Mouse (Mus musculus): ENCODE measurements at regions not wholly inside any gene's neighbourhood (a gene's known extent, or its start where the extent isn't known, plus 50 kb on each side); places are given as distances from the start of the nearest gene placed in this dataset.

GRCm38 (mm10) chr1:137643508-137643907, 532.0 kb downstream of the Ptprc start:
- DNase-seq (ENCODE audit: low read depth, low spot score) = no peak
- Histone ChIP-seq H3K27ac (ENCODE audit: insufficient read depth, low read depth, low read length, poor library complexity, severe bottlenecking) (no peak overlapping the region), H3K9ac (ENCODE audit: insufficient read depth, low read depth, low read length, poor library complexity, severe bottlenecking) (no peak overlapping the region), H3K4me3 (ENCODE audit: insufficient read depth in 1 of 2, low read depth in 1 of 2, low read length in 2 of 2, poor library complexity in 1 of 2, severe bottlenecking in 1 of 2) (no peak overlapping the region), H3K4me1 (ENCODE audit: control insufficient read depth in 2 of 2, insufficient read depth in 2 of 2, low read length in 2 of 2, poor library complexity in 1 of 2) (no peaks in the 10 kb centered on the region), H3K9me3 (ENCODE audit: control insufficient read depth, insufficient read depth, low read depth, low read length) (no peaks in the 10 kb centered on the region), H3K36me3 (ENCODE audit: control insufficient read depth, insufficient read depth, low read length, poor library complexity, severe bottlenecking) (no peaks in the 10 kb centered on the region)
- in situ Hi-C loops (cut with MboI; ENCODE audit: low sequenced_read_pairs in 2 of 2, unreplicated experiment in 2 of 2) = no loop called here
- TF ChIP-seq ZNF384 (IDR thresholded peaks at IDR 0.05; ENCODE audit: low read depth, low read length) (no peak), HCFC1 (IDR thresholded peaks at IDR 0.05; ENCODE audit: borderline replicate concordance, insufficient read depth, low read length) (no peak)

DNA sequence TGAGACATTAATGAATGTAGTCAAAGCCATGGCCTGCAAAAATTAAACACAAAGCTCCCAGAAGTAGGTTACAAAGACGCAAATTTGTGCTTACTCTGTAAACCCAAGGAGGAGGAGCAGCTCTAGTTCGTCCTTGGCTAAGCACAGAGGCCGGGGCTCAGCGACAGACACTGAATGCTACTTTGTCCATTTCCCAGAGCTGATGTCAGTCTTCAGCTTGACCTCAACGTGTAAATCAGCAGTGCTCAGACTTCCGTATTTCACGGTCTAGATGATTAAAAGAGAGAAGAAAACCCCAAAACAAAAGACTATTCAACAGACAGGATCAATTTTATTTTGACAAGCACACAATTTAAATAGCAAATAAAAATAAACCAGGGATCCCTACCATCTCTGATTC, 534.7 kb downstream of the Ptprc start:
- H3K9me3 ChIP-seq (ENCODE audit: control insufficient read depth, insufficient read depth, low read depth, low read length) = no peaks in the 10 kb centered on the region
- TF ChIP-seq MAFK (IDR thresholded peaks at IDR 0.05; ENCODE audit: insufficient read depth, low read depth, low read length) (no peak), ZNF384 (IDR thresholded peaks at IDR 0.05; ENCODE audit: low read depth, low read length) (no peak), HCFC1 (IDR thresholded peaks at IDR 0.05; ENCODE audit: borderline replicate concordance, insufficient read depth, low read length) (no peak), CHD2 (IDR thresholded peaks at IDR 0.05; ENCODE audit: low read depth, low read length) (no peak), ZC3H11A (IDR thresholded peaks at IDR 0.05; ENCODE audit: borderline replicate concordance, low read depth, low read length) (no peak)
- H3K4me3 ChIP-seq (ENCODE audit: insufficient read depth in 1 of 2, low read depth in 1 of 2, low read length in 2 of 2, poor library complexity in 1 of 2, severe bottlenecking in 1 of 2) = no peak overlapping the region
- H3K4me1 ChIP-seq (ENCODE audit: control insufficient read depth in 2 of 2, insufficient read depth in 2 of 2, low read length in 2 of 2, poor library complexity in 1 of 2) = no peaks in the 10 kb centered on the region
- no peak for DNase-seq (ENCODE audit: low read depth, low spot score)
- no peaks in the 10 kb centered on the region for H3K36me3 ChIP-seq (ENCODE audit: control insufficient read depth, insufficient read depth, low read length, poor library complexity, severe bottlenecking)
- in situ Hi-C loops (cut with MboI; ENCODE audit: low sequenced_read_pairs in 2 of 2, unreplicated experiment in 2 of 2) = no loop called here
- no peak overlapping the region for H3K27ac ChIP-seq (ENCODE audit: insufficient read depth, low read depth, low read length, poor library complexity, severe bottlenecking)
- no peak overlapping the region for H3K9ac ChIP-seq (ENCODE audit: insufficient read depth, low read depth, low read length, poor library complexity, severe bottlenecking)

GRCm38 (mm10) chr1:137636947-137637346, 538.6 kb downstream of the Ptprc start:
- no peaks in the 10 kb centered on the region for H3K36me3 ChIP-seq (ENCODE audit: control insufficient read depth, insufficient read depth, low read length, poor library complexity, severe bottlenecking)
- DNase-seq (ENCODE audit: low read depth, low spot score) = no peak
- no peaks in the 10 kb centered on the region for H3K9me3 ChIP-seq (ENCODE audit: control insufficient read depth, insufficient read depth, low read depth, low read length)
- no peak overlapping the region for H3K4me3 ChIP-seq (ENCODE audit: insufficient read depth in 1 of 2, low read depth in 1 of 2, low read length in 2 of 2, poor library complexity in 1 of 2, severe bottlenecking in 1 of 2)
- H3K9ac ChIP-seq (ENCODE audit: insufficient read depth, low read depth, low read length, poor library complexity, severe bottlenecking) = no peak overlapping the region
- in situ Hi-C loops (cut with MboI; ENCODE audit: low sequenced_read_pairs in 2 of 2, unreplicated experiment in 2 of 2) = no loop called here
- H3K4me1 ChIP-seq (ENCODE audit: control insufficient read depth in 2 of 2, insufficient read depth in 2 of 2, low read length in 2 of 2, poor library complexity in 1 of 2) = no peaks in the 10 kb centered on the region
- H3K27ac ChIP-seq (ENCODE audit: insufficient read depth, low read depth, low read length, poor library complexity, severe bottlenecking) = no peak overlapping the region
- TF ChIP-seq HCFC1 (IDR thresholded peaks at IDR 0.05; ENCODE audit: borderline replicate concordance, insufficient read depth, low read length) = no peak
- no peak for TF ChIP-seq CHD2 (IDR thresholded peaks at IDR 0.05; ENCODE audit: low read depth, low read length)

DNA sequence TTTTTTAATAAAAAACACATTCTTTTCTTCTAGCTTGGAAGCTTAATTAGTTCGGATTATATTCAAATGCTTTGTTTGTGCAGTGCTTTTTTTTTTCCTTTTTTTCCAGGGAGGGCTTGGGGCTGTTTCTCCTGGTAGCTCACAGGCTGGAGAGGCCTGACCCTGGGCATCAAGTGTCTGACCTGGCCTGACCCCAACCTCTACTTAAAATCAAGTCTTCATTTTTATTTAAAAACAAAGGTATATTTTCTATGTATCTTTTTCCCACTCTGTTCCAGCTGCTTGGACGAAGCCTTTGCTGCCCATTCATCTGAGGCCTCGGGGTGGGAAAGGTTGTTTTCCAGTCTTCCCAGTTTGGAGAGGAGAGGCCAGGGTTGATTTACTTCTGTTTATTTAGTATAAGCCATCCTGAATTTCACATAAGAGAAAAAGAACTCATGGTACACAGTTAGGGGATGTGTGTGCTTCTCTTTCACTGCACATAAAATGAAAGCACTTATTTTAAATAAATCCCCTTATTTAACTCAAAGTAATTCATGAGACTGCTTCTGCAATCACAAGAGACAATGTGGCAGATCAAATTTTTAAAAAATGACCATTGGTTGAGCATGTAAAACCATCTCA, 539.1 kb downstream of the Ptprc start:
- TF ChIP-seq ZC3H11A (IDR thresholded peaks at IDR 0.05; ENCODE audit: borderline replicate concordance, low read depth, low read length) = no peak
- TF ChIP-seq MAFK (IDR thresholded peaks at IDR 0.05; ENCODE audit: insufficient read depth, low read depth, low read length) = no peak
- no peak for TF ChIP-seq CHD2 (IDR thresholded peaks at IDR 0.05; ENCODE audit: low read depth, low read length)
- TF ChIP-seq HCFC1 (IDR thresholded peaks at IDR 0.05; ENCODE audit: borderline replicate concordance, insufficient read depth, low read length) = no peak
- no peak for TF ChIP-seq ZNF384 (IDR thresholded peaks at IDR 0.05; ENCODE audit: low read depth, low read length)
- H3K4me3 ChIP-seq (ENCODE audit: insufficient read depth in 1 of 2, low read depth in 1 of 2, low read length in 2 of 2, poor library complexity in 1 of 2, severe bottlenecking in 1 of 2) = no peak overlapping the region
- H3K4me1 ChIP-seq (ENCODE audit: control insufficient read depth in 2 of 2, insufficient read depth in 2 of 2, low read length in 2 of 2, poor library complexity in 1 of 2) = no peaks in the 10 kb centered on the region
- in situ Hi-C loops (cut with MboI; ENCODE audit: low sequenced_read_pairs in 2 of 2, unreplicated experiment in 2 of 2) = no loop called here
- H3K27ac ChIP-seq (ENCODE audit: insufficient read depth, low read depth, low read length, poor library complexity, severe bottlenecking) = no peak overlapping the region
- no peaks in the 10 kb centered on the region for H3K9me3 ChIP-seq (ENCODE audit: control insufficient read depth, insufficient read depth, low read depth, low read length)
- DNase-seq (ENCODE audit: low read depth, low spot score) = no peak
- H3K36me3 ChIP-seq (ENCODE audit: control insufficient read depth, insufficient read depth, low read length, poor library complexity, severe bottlenecking) = no peaks in the 10 kb centered on the region
- H3K9ac ChIP-seq (ENCODE audit: insufficient read depth, low read depth, low read length, poor library complexity, severe bottlenecking) = no peak overlapping the region

DNA sequence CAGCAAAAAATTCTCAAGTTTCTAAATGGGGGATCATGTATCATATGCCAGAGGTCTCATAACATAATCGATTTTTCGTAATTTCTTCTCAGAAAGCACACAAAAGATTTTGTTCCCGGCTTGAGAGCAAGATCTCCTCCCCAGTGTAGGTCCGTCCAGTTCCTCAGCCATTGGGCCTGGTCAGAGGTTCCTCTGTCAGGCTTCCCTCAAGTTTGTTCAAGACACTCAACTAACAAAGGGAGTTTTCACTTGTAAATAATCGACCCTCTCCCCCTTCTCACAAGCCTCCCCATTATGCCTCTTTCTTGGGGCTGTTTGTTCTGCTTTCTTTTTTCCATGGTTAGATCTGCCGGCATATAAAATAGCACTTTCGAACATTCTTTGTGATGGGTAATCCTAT, 539.7 kb downstream of the Ptprc start:
- H3K9ac ChIP-seq (ENCODE audit: insufficient read depth, low read depth, low read length, poor library complexity, severe bottlenecking) = no peak overlapping the region
- no peak for TF ChIP-seq CHD2 (IDR thresholded peaks at IDR 0.05; ENCODE audit: low read depth, low read length)
- no peak for TF ChIP-seq ZC3H11A (IDR thresholded peaks at IDR 0.05; ENCODE audit: borderline replicate concordance, low read depth, low read length)
- TF ChIP-seq ZNF384 (IDR thresholded peaks at IDR 0.05; ENCODE audit: low read depth, low read length) = no peak
- TF ChIP-seq HCFC1 (IDR thresholded peaks at IDR 0.05; ENCODE audit: borderline replicate concordance, insufficient read depth, low read length) = no peak
- TF ChIP-seq MAFK (IDR thresholded peaks at IDR 0.05; ENCODE audit: insufficient read depth, low read depth, low read length) = no peak
- no peaks in the 10 kb centered on the region for H3K4me1 ChIP-seq (ENCODE audit: control insufficient read depth in 2 of 2, insufficient read depth in 2 of 2, low read length in 2 of 2, poor library complexity in 1 of 2)
- DNase-seq (ENCODE audit: low read depth, low spot score) = no peak
- in situ Hi-C loops (cut with MboI; ENCODE audit: low sequenced_read_pairs in 2 of 2, unreplicated experiment in 2 of 2) = no loop called here
- no peak overlapping the region for H3K27ac ChIP-seq (ENCODE audit: insufficient read depth, low read depth, low read length, poor library complexity, severe bottlenecking)
- no peak overlapping the region for H3K4me3 ChIP-seq (ENCODE audit: insufficient read depth in 1 of 2, low read depth in 1 of 2, low read length in 2 of 2, poor library complexity in 1 of 2, severe bottlenecking in 1 of 2)
- no peaks in the 10 kb centered on the region for H3K9me3 ChIP-seq (ENCODE audit: control insufficient read depth, insufficient read depth, low read depth, low read length)
- no peaks in the 10 kb centered on the region for H3K36me3 ChIP-seq (ENCODE audit: control insufficient read depth, insufficient read depth, low read length, poor library complexity, severe bottlenecking)

Data from ES-E14 (cell line).